Mouse (Mus musculus) erythroid progenitor cell, adult 5-6 weeks (primary cell): Measurements from ENCODE around the gene Dact3. TPM values are rescaled to one million over a fixed set of nuclear protein-coding genes. Genes with fewer than 3 reads are reported as not detected.

Source experiments
- ATAC-seq: replicated peaks from 2 replicates; pipeline ENCODE4 v1.8.0; 2016; ENCODE audit warnings: moderate number of reproducible peaks, mild to moderate bottlenecking, moderate TSS enrichment, inconsistent platforms; ENCODE audit not compliant: poor library complexity, low FRiP score, severe bottlenecking
- total RNA-seq, 2 experiments: library from RNA; stranded (forward) in 1 of 2; stranded (reverse) in 1 of 2; fragments of 150-400 nt in 1 of 2; fragments of 186-747, 209-891 nt in 1 of 2; gene quantifications; 2 replicates each; pipeline versions ENCODE4 v1.2.3 to v1.2.4; 2015 to 2017; ENCODE audit warnings: low replicate concordance in 2 of 2

Dact3 gene
- total RNA-seq, 2 experiments from 2014 or later, result not detected

DNA sequence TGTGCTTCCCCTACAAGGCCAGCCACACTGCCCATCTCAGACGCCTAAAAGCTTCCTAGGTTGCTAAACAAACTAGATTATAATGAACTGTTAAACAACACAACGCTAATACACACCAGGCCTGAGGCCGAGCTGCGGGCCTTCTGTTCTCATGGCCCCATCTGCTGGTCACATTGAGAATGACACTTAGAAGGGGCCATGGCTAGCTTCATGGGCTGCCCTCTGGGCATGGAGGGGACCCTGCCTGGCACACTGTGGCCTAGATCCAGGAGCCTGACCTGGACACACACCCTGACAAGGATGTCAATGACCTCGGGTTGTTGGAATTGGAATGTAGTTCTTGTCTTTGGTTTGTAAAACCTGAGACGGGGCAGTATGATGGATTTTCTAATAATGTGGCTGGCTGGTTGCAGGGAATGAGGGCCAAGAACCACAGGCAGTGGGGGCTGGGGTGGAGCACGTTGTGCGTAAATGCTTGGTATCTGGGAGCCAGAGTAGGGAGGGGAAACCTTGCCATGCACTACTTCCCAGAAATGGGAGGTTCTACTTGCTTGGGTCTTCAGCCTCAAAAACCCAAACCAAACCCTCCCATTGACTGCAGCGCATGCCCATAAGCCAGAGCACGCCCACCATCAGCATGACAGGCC lies 38.8 kb downstream of the Dact3 start:
- ATAC-seq, result peak; percentile 84

DNA sequence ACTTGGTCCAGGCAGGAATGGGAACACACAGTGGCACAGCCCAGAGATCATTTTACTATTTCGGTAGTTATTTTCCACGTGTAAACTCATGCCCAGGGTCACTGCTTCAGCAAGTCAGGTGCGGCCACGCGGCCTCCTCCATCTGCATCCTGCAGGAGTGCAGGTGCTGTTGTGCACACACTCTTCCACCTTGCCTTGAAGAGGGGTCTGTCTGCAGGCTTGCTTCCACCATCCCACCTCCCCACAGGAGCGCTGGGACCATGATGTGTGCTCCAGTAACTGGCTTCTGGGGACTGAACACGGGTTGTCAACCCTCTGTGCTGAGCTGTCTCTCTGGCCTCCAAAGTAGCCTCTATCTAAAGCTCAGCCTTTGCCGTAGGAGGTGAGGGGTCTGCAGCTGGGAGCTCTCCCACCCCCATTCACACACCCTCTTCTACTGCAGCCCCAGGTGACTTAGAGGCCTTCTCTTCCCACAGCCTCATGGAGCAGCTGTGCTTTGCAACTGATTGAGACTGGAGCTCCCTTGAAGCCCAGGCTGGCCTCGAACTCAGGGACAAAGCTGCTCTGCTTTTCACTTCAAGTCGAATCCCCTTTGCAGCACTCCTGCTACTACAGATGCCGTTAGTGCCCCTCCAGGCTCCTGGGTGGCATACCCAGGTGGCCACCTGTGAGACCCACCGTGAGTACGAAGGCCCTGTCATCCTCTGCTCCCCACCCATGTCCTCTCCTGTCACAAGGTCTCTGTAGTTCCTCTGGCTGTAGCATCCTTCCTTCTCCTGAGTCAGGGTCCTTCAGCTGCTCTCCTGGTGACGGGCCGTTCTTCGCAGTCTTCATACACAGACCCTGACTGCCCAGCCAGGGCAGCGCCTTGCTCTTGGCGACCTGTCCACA lies 39.6 kb downstream of the Dact3 start:
- no peak for ATAC-seq

DNA sequence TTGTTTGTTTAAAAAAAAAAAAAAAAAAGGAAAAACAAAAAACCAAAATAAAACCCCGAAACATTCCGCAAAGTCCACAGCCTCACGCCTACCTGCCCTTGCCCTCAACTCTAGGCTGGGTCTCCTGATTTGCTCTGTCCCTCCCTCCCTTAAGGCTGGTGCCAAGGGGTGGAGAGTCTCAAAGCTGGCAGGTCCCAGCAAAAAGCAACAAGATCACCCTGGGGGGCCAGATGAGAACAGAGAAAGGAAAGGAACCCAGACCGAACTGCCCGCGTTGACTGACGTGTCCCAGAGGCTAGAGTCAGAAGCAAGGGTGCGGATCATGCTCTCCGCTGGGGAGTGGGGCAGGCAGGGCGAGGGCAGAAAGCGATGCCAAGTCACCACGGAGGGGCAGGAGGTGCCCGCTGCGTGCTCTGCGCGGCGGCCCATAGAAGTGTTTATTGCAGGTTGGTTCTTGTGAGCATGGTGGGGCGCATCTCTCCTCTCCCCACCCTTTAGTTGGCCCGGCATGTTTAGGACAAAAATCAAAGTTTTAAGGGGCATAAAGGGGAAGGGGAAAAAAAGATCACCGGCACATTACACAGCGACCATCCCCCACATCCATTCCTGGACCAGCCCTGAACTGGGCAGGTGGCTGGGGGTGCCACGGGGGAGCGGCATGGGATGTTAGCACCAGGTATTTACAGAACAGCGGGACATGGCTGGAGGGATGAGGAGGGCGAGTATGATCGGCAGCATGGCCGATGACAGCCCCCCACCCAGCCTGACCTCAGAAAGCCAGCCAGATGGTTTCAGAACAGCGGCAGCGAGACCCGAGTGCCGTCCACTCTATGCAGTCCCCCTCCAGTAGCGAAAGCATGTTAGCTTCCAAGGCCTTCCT lies 40.6 kb downstream of the Dact3 start:
- no peak for ATAC-seq

DNA sequence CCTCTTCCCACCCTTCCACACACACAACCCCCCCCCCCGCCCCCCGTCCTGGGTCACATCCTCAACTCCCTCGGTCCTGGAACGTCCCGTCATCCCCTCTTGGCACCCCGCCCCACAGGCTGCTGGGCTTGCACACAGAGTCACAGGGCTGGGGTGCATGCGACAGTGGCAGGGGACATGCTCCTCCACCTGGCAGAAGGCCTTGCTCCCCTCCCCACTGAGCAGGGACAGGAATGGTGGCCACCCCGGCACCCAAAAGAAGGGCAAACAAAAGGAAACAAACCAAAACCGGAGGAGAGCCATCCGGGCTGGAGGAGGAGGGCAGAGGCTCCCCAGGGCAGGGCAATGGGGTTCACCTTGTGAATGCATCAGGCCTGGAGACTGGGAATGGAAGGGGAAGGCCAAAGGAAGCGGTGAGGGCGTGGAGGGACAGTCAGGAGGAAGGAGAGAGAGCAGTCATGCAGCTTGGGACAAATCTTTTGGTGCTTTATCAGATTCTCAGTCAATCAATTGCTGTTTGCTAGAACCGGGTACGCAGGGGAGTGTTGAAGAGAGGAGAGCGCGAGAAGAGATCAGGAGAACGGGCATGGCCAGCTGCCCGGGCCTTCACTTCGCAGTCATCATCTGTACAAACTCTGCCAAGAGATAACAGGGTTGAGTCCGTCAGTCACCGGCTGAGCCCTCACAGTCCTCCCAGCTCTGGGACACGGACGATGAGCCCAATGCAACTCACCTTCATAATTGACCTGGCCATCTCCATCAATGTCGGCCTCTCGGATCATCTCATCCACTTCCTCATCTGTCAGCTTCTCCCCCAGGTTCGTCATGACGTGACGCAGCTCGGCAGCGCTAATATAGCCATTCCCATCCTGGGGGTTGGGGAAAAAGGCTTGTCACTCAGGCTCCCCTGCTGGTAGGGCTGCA lies 41.5 kb downstream of the Dact3 start:
- no peak for ATAC-seq

DNA sequence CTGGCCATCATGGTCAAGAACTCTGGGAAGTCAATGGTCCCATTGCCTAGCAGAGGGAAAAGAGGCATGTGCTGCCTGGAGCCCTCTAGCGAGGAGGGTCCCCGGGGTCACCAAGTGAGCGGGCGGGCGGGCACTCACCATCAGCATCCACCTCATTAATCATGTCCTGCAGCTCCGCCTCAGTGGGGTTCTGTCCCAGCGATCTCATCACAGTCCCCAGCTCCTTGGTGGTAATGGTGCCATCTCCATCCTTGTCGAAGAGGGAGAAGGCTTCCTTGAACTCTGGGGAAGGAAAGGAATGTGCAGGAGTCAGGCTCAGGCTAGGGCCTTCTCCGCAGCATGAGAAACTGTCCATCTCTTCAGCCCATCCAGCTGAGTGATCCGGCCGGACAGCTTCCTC lies 42.3 kb downstream of the Dact3 start:
- no peak for ATAC-seq

DNA sequence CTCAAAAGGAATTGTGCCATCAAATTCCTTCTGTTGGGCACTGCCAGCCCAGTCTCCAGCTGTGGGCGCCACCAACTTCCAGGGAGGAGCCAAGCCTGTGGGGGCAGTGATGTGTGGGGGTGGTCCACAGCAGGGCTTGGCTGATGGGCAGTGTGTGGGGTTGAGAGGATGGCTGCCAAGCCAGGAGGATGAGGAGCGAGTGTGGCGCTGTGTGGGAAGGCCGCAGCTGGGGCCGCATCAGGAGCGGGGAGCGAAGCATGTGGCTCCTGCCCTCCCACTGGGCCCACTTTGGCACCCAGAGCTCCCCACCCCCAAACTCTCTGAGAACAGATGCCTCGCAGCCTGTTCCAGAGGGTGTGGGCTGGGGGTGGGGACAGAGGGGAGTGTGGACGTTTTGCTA lies 42.9 kb downstream of the Dact3 start:
- ATAC-seq, result no peak

DNA sequence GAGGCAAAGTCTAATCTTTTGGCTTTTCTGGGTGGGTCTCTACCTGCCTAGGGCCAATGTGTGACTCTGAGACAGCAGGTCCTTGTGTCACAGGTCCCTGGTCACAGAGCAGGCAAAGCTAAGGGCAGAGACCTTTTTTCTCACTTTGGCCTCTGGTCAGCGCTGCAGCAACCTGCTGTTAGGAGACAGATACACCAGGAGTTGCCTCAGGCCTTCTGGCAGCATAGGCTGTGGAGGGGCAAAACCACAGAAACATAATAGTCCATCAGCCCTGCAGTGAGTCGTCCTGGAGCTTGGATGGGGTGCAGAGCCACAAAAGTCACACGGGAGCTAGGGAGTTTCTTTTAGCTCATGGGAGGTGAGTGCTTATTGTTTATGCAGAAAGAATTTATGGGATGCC lies 43.6 kb downstream of the Dact3 start:
- ATAC-seq, result no peak

DNA sequence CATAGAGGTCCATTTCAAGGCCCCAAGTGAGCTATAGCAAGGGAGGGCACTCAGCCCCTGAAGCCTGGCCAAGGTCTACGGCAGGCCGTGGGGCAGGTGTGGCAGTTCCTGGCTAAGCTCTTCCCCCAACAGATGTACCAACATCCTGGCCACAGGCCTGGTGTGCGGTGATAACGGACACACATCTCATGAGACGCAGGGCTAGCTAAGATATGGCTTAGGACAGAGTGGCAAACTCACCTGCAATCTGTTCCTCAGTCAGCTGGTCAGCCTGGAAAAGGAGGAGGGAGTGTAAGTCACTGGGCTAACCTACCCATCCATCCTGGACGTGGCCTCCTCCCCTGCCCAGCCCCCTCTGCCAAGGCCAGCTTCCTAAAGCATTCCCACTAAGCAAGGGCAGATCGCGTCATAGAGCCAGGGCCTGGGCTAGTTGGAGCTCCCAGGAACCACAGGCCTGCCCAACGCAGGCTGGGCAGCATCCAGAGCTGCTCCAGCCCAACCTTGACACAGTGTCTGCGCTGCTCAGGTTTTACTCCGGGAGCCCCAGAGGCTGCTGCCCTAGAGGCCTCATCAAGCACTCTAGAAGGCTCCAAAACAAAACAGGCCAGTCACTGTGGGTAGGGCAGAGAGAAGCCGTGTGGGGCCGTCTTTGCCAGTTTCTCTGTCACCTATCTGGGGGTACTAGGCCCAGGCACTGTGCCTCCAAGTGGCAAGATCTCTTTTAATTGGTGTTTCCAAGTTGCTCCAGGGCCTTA lies 44.5 kb downstream of the Dact3 start:
- ATAC-seq, result peak; percentile 51

DNA sequence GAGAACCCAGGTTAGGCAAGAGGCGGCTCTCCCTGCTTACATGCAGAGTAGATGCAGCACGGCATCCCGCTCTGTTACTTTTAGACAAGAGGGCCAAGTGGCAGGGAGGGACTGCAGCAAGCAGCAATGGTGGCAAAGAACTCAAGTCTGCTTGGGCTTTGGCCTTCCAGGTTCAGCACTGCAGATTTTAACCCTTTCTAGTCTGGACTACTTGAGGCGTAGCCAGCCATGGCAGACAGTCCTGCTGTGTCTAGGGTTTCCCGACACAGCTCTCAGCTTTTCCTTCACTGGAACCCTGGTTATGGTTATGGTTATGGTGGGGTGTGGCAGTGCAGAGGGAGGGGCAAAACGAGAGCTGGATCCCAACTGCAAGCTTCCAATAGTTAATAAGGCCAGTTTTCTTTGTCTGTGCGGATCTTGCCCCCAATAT lies 45.0 kb downstream of the Dact3 start:
- no peak for ATAC-seq

DNA sequence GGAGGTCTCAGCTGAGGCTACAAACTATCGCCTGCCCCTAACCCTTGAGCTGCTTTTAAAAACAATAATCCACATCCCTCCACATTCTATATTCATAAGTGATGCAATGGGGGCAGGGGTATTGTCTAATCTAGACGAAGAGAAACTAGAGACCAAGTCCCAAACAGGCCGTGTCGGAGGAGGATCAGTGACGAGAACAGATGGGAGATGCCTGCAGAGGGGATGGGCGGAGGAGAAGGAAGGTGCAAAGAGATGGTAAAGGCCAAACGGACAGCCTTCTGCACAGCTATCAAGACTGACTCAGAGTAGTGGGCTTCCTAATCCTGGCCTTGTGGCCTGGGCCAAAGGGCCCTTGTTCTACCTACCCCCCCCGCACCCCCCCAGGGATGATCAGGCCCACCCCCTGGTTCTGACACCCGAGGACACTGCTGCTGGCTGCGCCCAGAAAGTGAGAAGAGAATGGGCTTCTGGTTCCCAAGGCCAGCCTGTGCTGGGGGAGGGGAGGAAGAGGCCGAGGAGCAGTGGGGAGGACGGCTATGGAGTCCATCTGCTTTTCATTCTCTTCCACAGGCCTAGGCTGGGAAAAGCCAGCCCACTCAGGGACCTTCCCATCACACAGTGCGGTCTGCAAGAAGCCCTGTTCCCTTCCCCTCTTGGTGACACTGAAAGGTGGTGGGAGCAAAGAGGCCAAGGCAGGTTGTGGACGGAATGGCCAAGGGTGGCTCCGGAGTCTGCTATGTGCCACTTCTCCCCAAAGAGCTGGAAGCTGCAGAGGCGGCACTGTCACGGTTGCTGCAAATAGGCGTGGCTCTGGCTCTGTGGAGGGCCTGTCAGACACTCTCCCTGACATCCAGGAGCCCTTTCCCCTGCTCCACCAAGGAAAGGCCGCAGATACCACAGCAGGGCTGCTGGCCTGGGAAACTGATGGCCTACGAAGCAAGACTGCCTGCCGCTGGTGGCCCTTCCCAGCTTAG lies 46.0 kb downstream of the Dact3 start:
- no peak for ATAC-seq

DNA sequence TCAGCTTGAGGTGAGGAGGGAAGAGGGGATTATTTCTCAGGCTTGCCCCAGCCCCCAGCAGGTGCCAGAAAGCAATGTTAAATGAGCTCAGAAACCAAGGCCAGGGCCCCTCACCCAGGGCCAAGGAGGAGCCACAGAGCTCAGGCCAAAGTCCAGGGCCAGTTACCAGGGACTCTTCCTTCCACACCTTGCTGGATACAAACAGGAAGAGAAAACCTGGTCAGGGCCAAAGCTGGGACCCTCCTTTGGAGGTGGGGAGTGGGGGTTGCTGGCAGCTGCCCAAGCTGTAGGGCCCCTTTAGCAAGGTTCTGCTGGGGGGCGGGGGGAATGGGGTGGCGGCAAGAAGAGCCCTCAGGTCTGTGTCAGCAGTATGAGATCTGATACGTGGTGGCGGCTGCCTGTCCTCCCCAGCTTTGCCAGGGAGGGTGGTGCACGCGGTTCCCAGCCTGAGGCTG lies 46.8 kb downstream of the Dact3 start:
- no peak for ATAC-seq

DNA sequence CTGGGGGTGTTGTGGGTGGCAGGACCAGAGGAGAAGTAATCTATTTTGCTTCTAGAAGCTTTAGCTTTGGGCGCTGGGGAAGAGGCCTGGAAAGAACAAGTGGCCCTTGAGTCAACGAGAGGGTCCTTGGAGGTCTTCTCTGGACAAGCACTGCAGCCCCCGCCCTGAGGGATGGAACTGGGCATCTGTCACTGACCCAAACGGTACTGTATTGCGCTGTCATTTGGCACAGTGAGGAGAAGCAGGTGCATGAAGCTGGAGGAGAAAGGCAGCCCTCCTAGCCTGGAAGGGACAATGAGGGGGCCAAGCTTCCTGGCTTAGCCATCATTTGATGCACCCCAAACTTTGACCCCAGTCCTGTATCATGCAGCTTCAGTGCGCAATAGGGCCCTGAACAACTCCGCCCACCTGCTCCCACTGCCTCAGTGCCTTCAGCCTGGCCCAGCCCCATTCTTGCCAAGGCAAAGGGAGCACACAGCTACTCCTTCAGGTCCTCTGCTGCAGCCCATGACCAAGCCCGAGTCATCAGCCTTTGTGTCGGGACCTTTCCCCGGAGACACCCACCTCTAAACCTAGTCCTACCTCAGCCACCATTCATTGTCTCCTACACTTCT lies 47.4 kb downstream of the Dact3 start:
- ATAC-seq, result peak; percentile 35

DNA sequence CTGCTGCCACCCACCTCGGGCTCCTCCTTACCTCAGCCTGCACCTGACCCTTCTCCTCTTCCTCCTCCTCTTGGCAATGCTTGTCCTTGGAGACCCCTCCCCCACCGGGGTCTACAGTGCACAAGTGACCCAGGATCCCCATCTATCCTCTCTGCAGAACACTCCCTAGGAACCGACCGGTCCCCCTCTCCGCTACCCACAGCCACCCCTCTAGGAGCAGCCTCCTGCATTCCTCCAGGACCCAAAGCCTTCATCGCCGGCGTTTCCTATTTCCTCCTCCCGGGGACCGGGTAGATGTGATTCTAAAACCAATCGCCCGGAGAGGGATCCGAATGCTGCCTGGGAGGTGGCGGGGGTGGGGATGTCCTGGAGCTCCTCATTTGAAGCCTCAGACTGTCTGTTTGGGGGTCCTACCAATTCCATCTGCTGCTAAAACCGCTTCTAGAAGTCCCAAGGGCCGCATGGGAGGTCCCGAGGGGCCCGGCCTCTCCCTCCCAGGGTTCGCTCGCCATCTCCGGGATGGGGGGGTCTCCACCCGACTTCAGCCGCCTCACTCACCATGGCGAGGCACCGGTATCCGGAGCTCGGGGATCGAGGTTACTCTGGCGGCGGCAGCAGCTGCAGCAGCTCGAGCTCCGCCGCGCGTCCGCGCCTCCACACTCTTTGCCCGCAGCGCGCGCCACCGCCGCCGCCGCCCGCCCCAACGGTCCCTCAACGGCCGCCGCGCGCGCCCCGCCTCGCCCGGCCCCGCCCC lies 48.3 kb downstream of the Dact3 start:
- ATAC-seq, result no peak; the same call in 1 of the 2 replicates

DNA sequence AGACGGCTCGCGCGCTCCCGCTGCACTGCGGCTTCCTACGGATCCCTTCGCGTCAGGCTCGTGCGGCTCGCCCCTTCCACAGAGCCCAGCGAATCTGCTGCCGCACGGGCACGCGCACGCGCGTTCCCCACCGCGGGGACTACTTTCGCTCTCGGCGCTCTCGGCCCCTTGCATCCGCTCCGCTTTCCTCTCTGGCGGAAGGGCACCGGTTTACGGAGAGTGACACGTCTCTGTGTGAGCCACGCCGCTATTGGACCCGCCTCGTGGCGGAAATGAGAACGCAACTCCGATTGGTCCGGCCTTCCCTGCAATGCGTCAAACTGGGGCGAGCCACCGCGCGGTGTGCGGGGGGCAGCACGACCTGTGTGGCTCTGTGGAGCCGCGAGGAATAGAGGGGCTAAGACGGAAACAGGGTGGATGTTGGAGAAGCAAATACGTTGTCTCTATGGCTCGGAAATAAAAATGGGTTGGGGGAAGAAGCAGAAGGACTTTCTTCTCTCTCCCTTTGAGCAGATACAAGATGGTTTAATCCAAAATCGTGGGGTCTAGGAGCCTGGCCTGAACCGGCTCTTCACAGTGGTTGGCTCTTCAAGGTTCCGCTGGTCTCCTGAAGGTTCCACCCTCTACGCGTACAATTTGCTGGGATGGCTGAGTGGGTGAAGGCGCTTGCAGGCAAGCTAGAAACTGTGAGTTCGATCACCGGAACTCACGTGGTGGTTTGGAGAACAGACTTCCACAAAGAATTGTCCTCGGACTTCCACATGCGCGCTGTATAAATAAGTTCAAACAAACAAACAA lies 49.1 kb downstream of the Dact3 start, which contains the start of gene Calm3:
Calm3 (minus strand) TSS at position 78 of the 798 bp plus-strand sequence.
- peak; percentile 85 for ATAC-seq

DNA sequence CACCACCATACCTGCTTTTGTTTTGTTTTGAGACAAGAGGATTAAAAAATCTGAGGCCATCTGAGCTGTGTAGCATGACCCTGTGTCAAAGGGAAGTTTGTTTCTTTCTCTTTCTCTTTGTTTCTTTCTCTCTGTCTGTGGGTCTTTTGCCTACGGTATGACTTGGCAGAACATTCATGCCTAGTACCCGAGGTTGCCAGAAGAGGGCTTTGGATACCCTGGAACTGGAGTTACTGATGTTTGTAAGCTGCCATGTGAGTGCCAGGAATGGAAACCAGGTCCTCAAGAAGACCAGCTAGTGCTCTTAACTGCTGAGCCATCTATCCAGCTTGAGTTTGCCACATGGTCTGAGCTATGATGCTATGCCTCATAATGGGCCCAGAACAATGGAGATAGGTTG lies 53.2 kb downstream of the Dact3 start:
- ATAC-seq, result no peak
